Mouse (Mus musculus) megakaryocyte, embryonic 14.5 days (primary cell): ENCODE results near the gene Set.

ENCODE experiments used
- FLI1 ChIP-seq: IDR thresholded peaks from 2 replicates; pipeline ENCODE4 v1.6.1; 2012; ENCODE audit warnings: low read length, inconsistent platforms, mixed read lengths
- GATA1 ChIP-seq: IDR thresholded peaks from 3 replicates; pipeline ENCODE4 v1.6.1; 2012; ENCODE audit warnings: mixed read lengths, low read length, inconsistent platforms, borderline replicate concordance

DNA sequence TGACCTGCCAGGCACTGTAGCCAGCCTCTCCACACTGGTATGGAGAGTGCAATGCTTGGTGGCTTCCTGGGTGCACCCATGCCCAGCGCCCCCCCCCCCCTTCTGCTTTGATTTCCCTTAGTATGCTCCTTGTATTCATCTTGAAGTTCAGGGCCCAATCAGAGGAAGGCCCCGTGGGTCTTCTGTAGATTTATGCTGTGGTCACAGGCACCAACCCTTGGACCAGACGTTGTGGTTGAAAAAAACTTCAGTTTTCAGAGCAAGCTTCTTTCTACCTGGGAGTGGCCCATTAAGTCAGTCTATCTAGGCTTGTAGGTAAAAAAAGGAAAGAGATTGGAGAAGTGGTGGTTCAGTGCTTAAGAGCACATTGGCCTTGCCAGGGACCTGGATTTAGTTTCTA is 6.6 kb downstream of the Set start:
- TF ChIP-seq GATA1 (no peak), FLI1 (no peak)
